Mouse (Mus musculus) E14TG2a.4 (cell line): ENCODE data around the gene Bcap29.
A peak's percentile ranks its signal among the peaks of the same experiment; 100 is the strongest.

Experiments
- H3K27me3 ChIP-seq: 2 replicates; pipeline ENCODE4 v1.6.1; 2014; ENCODE audit warnings: low read length, control low read depth; ENCODE audit not compliant: insufficient read depth
- H3K36me3 ChIP-seq: 2 replicates; pipeline ENCODE4 v1.6.1; 2014; ENCODE audit warnings: low read length, control low read depth; ENCODE audit not compliant: insufficient read depth
- H3K4me1 ChIP-seq: replicated peaks from 2 replicates; pipeline ENCODE4 v1.6.1; 2014; ENCODE audit warnings: low read depth, low read length, control low read depth
- H3K4me3 ChIP-seq: replicated peaks from 2 replicates; pipeline ENCODE4 v1.5.1; 2014; ENCODE audit warnings: mild to moderate bottlenecking, low read length
- H3K9me3 ChIP-seq: 2 replicates; pipeline ENCODE4 v1.6.1; 2014; ENCODE audit warnings: low read length, control low read depth
- CTCF ChIP-seq: conservative IDR thresholded peaks from 2 replicates; pipeline ENCODE4 v1.5.1; 2014; ENCODE audit warnings: low read length
- NANOG ChIP-seq: IDR thresholded peaks from 2 replicates; pipeline ENCODE4 v1.6.1; 2014; ENCODE audit warnings: borderline replicate concordance, low read length, mixed read lengths
- POU5F1 ChIP-seq: IDR thresholded peaks from 2 replicates; pipeline ENCODE4 v1.6.1; 2014; ENCODE audit warnings: low read length, borderline replicate concordance

Gene Bcap29

DNA sequence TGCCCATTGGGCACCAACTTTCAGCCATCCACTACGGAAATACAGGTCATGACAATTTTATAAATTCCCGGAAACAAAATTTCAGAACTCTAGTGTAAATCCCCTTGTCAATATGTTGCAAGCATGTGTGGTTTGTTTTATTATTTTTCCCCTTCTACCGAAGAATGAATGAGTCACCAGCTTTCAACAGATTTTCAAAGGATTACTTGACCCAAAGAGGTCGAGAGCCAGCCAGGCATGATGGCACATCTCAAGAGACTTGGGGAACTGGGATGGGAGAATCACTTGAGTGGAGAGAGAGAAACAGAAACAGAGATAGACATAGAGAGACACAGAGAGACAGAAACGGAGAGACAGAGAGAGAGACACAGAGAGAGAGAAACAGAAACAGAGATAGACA lies 73.7 kb downstream of the Bcap29 start:
- Histone ChIP-seq H3K36me3 (no peaks in the 10 kb centered on the region), H3K4me1 (peaks cover 6% of the 10 kb centered on the region), H3K9me3 (no peaks in the 10 kb centered on the region), H3K4me3 (no peak overlapping the region), H3K27me3 (peaks cover 55% of the 10 kb centered on the region)
- no peak for TF ChIP-seq CTCF
- TF ChIP-seq NANOG = no peak
- no peak for TF ChIP-seq POU5F1

DNA sequence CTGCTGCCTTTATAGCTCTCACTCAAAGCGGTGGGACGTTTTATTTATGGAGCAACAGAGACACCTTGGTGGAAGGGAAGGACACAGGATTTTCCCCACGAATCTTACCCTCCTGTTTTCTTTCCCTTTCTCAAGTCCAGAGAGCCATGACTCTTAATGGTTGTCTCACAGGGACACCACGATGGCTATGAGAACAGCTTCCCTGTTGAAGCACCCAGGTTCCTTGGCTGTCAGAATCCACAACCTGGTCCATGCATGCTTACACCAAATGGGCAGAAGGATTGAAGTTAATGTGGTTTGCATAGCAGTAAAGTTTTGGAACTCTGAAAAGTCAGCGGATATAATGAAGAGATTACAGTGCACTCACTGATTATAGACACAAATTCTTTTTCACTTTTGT lies 74.5 kb downstream of the Bcap29 start:
- TF ChIP-seq POU5F1 = no peak
- TF ChIP-seq CTCF = no peak
- no peak for TF ChIP-seq NANOG
- Histone ChIP-seq H3K4me1 (peaks cover 6% of the 10 kb centered on the region), H3K27me3 (peaks cover 60% of the 10 kb centered on the region), H3K4me3 (peak overlapping the region; percentile 87), H3K9me3 (no peaks in the 10 kb centered on the region), H3K36me3 (no peaks in the 10 kb centered on the region)

DNA sequence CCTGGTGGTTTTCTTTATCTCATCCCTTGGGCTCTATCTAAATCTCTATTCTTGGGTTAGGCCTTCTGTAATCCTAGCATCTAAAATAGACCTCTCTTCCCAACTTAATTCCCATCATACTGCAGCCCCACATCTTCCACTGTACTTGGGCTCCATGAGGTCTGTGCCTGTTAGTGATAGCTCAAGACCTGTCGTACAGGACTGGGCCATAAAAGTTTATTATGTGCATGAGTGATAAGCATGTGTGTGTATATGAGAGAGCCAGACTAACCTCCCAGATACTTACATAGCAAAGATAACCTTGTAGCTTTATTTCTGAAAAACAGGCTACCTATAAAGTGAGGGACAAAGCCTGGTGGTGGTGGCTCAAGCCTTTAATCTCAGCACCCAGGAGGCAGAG lies 80.1 kb downstream of the Bcap29 start:
- no peak for TF ChIP-seq CTCF
- TF ChIP-seq NANOG = no peak
- no peak for TF ChIP-seq POU5F1

DNA sequence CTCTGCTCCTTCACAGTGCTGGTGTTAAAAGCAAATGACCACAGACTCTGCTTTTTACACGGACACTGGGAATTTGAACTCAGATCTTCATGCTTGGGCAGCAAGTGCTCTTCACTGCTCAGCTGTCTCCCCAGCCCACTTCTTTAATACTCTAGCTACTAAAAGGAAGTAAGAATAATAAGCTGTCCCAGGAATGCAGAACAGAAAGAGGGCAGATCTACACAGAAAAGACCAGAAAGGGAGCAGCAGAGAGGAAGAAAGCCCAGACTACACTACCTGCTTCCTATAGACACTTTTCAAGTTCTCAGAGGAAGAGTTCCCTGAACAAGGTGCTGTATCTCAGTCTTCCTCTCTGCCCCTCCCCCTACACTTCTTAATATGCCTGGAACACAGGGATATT lies 83.2 kb downstream of the Bcap29 start:
- Histone ChIP-seq H3K4me3 (no peak overlapping the region), H3K4me1 (no peaks in the 10 kb centered on the region), H3K36me3 (no peaks in the 10 kb centered on the region), H3K27me3 (peaks cover 39% of the 10 kb centered on the region), H3K9me3 (no peaks in the 10 kb centered on the region)
- TF ChIP-seq CTCF (no peak), POU5F1 (no peak), NANOG (no peak)

More for the DNA sequence above, 80.1 kb downstream of the Bcap29 start:
- H3K9me3 ChIP-seq = no peaks in the 10 kb centered on the region
- H3K27me3 ChIP-seq = peaks cover 62% of the 10 kb centered on the region
- H3K36me3 ChIP-seq = no peaks in the 10 kb centered on the region
- H3K4me3 ChIP-seq = no peak overlapping the region
- peaks cover under 1% of the 10 kb centered on the region; the same call in 1 of the 2 replicates for H3K4me1 ChIP-seq

DNA sequence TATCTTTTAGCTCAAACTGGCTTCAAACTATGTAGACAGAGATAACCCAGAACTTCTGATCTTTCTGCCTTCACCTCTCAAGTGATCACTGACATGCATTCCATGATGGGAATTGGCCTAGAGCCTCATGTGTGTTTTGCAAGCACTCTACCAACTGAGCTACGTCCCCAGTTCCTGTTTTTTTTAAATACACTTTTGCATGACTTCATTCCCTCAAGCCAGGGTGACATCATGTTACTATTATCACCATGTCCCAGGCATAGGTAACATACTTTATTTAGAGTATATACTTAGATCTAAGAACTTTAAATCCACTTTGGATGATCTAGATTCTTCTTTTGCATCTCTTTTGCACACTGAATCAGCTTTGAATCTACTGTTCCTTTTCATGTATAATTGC lies 88.4 kb downstream of the Bcap29 start:
- Histone ChIP-seq H3K9me3 (no peaks in the 10 kb centered on the region), H3K4me3 (no peak overlapping the region), H3K27me3 (peaks cover 2% of the 10 kb centered on the region), H3K4me1 (no peaks in the 10 kb centered on the region), H3K36me3 (no peaks in the 10 kb centered on the region)
- TF ChIP-seq NANOG (no peak), CTCF (no peak), POU5F1 (no peak)

DNA sequence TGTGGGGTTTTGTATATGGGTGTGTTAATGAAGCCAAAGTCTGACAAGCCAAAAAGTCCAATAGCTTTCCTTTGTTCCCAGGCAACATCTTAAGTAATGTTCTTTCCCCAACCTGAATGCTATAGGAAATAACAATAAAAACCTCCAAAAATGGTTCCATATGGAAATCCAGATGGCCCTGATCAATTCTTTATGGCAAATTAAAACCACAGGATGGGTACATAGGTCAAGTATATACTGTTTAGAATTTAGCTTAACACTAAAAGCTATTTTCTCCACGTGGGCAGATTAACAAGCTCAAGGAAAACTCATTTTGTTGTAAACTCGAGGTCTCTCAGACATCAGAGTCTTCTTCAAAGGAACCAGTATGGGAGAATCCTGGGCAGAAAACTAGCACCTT lies 89.2 kb downstream of the Bcap29 start:
- TF ChIP-seq POU5F1 (no peak), NANOG (no peak), CTCF (no peak)
- Histone ChIP-seq H3K36me3 (no peaks in the 10 kb centered on the region), H3K4me1 (no peaks in the 10 kb centered on the region), H3K27me3 (no peaks in the 10 kb centered on the region; the same call in 1 of the 2 replicates), H3K9me3 (no peaks in the 10 kb centered on the region), H3K4me3 (no peak overlapping the region)

DNA sequence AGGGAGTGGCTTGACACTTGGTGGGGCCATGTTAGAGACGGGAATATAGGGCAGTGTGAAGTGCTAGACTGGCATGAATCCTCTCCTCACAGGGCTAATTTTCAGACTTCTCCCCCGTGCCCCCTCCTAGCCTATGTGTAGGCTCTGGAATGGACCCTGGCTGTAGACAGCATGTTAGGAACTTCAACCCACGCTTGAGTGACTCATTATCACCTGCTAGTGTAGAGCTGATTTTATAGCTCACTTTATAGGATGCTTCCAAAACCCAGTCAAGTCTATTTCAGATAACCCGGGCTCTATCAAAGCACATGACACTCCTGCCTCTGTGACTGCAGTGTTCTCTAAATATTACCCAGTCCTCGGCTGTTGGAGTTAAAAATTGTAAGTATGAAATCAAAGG lies 92.9 kb downstream of the Bcap29 start:
- no peaks in the 10 kb centered on the region for H3K9me3 ChIP-seq
- no peaks in the 10 kb centered on the region for H3K27me3 ChIP-seq
- TF ChIP-seq CTCF (no peak), POU5F1 (no peak), NANOG (no peak)
- no peaks in the 10 kb centered on the region for H3K36me3 ChIP-seq
- H3K4me1 ChIP-seq = no peaks in the 10 kb centered on the region
- no peak overlapping the region for H3K4me3 ChIP-seq
